Mouse (Mus musculus): ENCODE data around the gene Dnajc5g. TPM values are rescaled to one million over a fixed set of nuclear protein-coding genes. Genes with fewer than 3 reads are reported as not detected.

Dnajc5g gene
- total and polyA plus RNA-seq, 3 experiments = not detected

DNA sequence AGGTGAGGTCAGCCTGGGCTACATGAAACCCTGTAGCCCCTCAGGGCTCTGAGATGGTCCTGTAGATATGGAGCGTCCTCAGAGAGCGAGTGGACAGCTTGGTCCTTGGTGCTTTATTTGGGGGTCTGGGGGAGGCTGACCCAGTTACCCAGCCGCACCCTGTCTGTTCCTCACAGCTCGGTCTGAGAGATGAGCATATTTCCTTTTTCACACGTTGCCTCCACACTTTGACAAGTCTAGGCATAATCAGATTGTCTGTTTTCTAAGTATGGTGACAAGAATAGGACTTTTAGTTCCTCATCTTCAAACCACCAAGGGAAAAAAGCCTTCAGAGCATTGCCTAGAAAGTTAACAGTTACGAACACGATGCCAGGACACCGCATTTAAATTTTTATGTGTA is 15.0 kb downstream of the Dnajc5g start:
- Histone ChIP-seq H3K36me3 (replicated peaks in 1 of 2; ENCODE audit: control insufficient read depth in 1 of 2, insufficient read depth in 1 of 2, low read length in 1 of 2) (no peaks in the 10 kb centered on the region), H3K4me2 (ENCODE audit: insufficient read depth, low read depth, poor library complexity, severe bottlenecking) (peak overlapping the region; percentile 11; the same call in 1 of the 2 replicates), H3K4me3 (replicated peaks in 1 of 3; ENCODE audit: low read depth in 2 of 3, low read length in 2 of 3, poor library complexity in 1 of 3) (no peak overlapping the region), H3K9me3 (replicated peaks; ENCODE audit: low read length) (no peaks in the 10 kb centered on the region), H3K4me1 (ENCODE audit: control insufficient read depth in 1 of 2, insufficient read depth in 2 of 2) (peaks cover 2 to 30% of the 10 kb centered on the region in 2 experiments; a peak in 3 of 4 replicates), H3K79me2 (replicated peaks; ENCODE audit: control insufficient read depth, extremely low read depth, insufficient read depth, poor library complexity, severe bottlenecking) (no peaks in the 10 kb centered on the region), H3K9ac (ENCODE audit: insufficient read depth, low read depth) (no peak overlapping the region), H3K27me3 (replicated peaks) (peaks cover 3% of the 10 kb centered on the region), H3K27ac (ENCODE audit: insufficient read depth, low read depth) (peak overlapping the region; percentile 44)
- DNase-seq (ENCODE audit: extremely low read depth) = peak; percentile 60
- dilution Hi-C loops (cut with MboI; ENCODE audit: extremely low pct_ligation_motif_present, extremely low pct_unique_long_range_greater_than_20kb, low sequenced_read_pairs) (no loop called here), in situ Hi-C loops (cut with MboI; ENCODE audit: low pct_ligation_motif_present, low pct_unique_long_range_greater_than_20kb, low sequenced_read_pairs) (no loop called here)
- TF ChIP-seq JUND (conservative IDR thresholded peaks at IDR 0.05; ENCODE audit: low read depth, low read length) = 0 out of 2 replicates have a peak, but pooled peaks have one; percentile 10
- no peak for TF ChIP-seq ZMIZ1 (IDR thresholded peaks at IDR 0.05; ENCODE audit: low read depth, low read length)
- TF ChIP-seq NELFE (IDR thresholded peaks at IDR 0.05; ENCODE audit: low read depth, low read length) = no peak
- TF ChIP-seq USF1 (IDR thresholded peaks at IDR 0.05; ENCODE audit: low read depth, low read length) = no peak
- TF ChIP-seq MYC (IDR thresholded peaks at IDR 0.05; ENCODE audit: low read depth, low read length) = peak; percentile 86; the same call in 1 of the 2 replicates
- peak; percentile 58 for TF ChIP-seq BHLHE40 (IDR thresholded peaks at IDR 0.05; ENCODE audit: low read depth, low read length)
- TF ChIP-seq GABPA (IDR thresholded peaks at IDR 0.05; ENCODE audit: insufficient replicate concordance, low read depth, low read length) = no peak
- TF ChIP-seq TBP (conservative IDR thresholded peaks at IDR 0.05; ENCODE audit: low read depth, low read length) = no peak; the same call in 1 of the 2 replicates
- TF ChIP-seq MAZ (IDR thresholded peaks at IDR 0.05; ENCODE audit: low read depth, low read length) = no peak
- TF ChIP-seq ZKSCAN1 (IDR thresholded peaks at IDR 0.05; ENCODE audit: borderline replicate concordance, low read depth, low read length) = no peak
- 0 out of 2 replicates have a peak, but pooled peaks have one; percentile 15 for TF ChIP-seq TCF12 (IDR thresholded peaks at IDR 0.05; ENCODE audit: low read depth, low read length)
- TF ChIP-seq POLR2A (IDR thresholded peaks at IDR 0.05; ENCODE audit: low read depth, low read length) = no peak
- peak; percentile 60 for TF ChIP-seq ETS1 (conservative IDR thresholded peaks at IDR 0.05; ENCODE audit: low read depth, low read length)
- peak; percentile 84; the same call in 1 of the 2 replicates for TF ChIP-seq MAX (IDR thresholded peaks at IDR 0.05; ENCODE audit: low read length)
- 0 out of 2 replicates have a peak, but pooled peaks have one; percentile 20 for TF ChIP-seq RCOR1 (conservative IDR thresholded peaks at IDR 0.05; ENCODE audit: low read depth, low read length)
- no peak for TF ChIP-seq CTCF (conservative IDR thresholded peaks at IDR 0.05 in 1 of 2, IDR thresholded peaks at IDR 0.05 in 1 of 2; ENCODE audit: low read depth in 2 of 2, low read length in 2 of 2)
- no peak for TF ChIP-seq KAT2A (IDR thresholded peaks at IDR 0.05; ENCODE audit: insufficient replicate concordance, low read length)
- TF ChIP-seq EP300 (IDR thresholded peaks at IDR 0.05; ENCODE audit: low read length) = peak; percentile 74
- TF ChIP-seq JUN (IDR thresholded peaks at IDR 0.05; ENCODE audit: insufficient read depth, low read depth, low read length) = peak; percentile 33; the same call in 1 of the 2 replicates
- no peak for TF ChIP-seq ZC3H11A (IDR thresholded peaks at IDR 0.05; ENCODE audit: low read depth, low read length)
- TF ChIP-seq NRF1 (IDR thresholded peaks at IDR 0.05; ENCODE audit: low read depth, low read length) = no peak
- peak; percentile 91 for TF ChIP-seq MEF2A (IDR thresholded peaks at IDR 0.05; ENCODE audit: borderline replicate concordance, low read depth, low read length)
- no peak for TF ChIP-seq SMC3 (IDR thresholded peaks at IDR 0.05; ENCODE audit: low read depth, low read length)
- peak; percentile 76; the same call in 1 of the 2 replicates for TF ChIP-seq CHD1 (IDR thresholded peaks at IDR 0.05; ENCODE audit: low read depth, low read length)
- TF ChIP-seq POLR2AphosphoS2 (IDR thresholded peaks at IDR 0.05; ENCODE audit: low read depth, low read length) = no peak
- TF ChIP-seq UBTF (IDR thresholded peaks at IDR 0.05; ENCODE audit: low read depth, low read length) = no peak
- TF ChIP-seq SIN3A (IDR thresholded peaks at IDR 0.05; ENCODE audit: low read length) = no peak
- TF ChIP-seq MXI1 (IDR thresholded peaks at IDR 0.05; ENCODE audit: low read depth, low read length) = no peak; the same call in 1 of the 2 replicates
- TF ChIP-seq ZNF384 (IDR thresholded peaks at IDR 0.05; ENCODE audit: low read depth, low read length) = no peak
- TF ChIP-seq CHD2 (IDR thresholded peaks at IDR 0.05; ENCODE audit: low read length) = no peak
- no peak for TF ChIP-seq ELF1 (IDR thresholded peaks at IDR 0.05; ENCODE audit: low read depth, low read length)
- TF ChIP-seq PAX5 (IDR thresholded peaks at IDR 0.05; ENCODE audit: low read length) = no peak
- no peak for TF ChIP-seq MAFK (IDR thresholded peaks at IDR 0.05; ENCODE audit: insufficient replicate concordance, low read length)
- no peak for TF ChIP-seq USF2 (conservative IDR thresholded peaks at IDR 0.05; ENCODE audit: low read depth, low read length)
- TF ChIP-seq RAD21 (IDR thresholded peaks at IDR 0.05; ENCODE audit: low read depth, low read length) = no peak; the same call in none of the 2 replicates
- TF ChIP-seq IRF4 (IDR thresholded peaks at IDR 0.05; ENCODE audit: low read depth, low read length) = peak; percentile 84
- TF ChIP-seq E2F4 (IDR thresholded peaks at IDR 0.05; ENCODE audit: insufficient replicate concordance, low read depth, low read length) = no peak
- no peak for TF ChIP-seq HCFC1 (IDR thresholded peaks at IDR 0.05; ENCODE audit: low read depth, low read length)
